Mouse (Mus musculus): ENCODE results near the gene 4930578C19Rik. TPM values are rescaled to one million over a fixed set of nuclear protein-coding genes. Genes with fewer than 3 reads are reported as not detected.
A peak's percentile ranks its signal among the peaks of the same experiment; 100 is the strongest.

4930578C19Rik gene
- polyA plus RNA-seq (2014; fragmentation: Nextera tagmentation; extraction: Ambion mirVana): 0.67 and 0.90 TPM in 2 replicates

GRCm38 (mm10) chrX:18461198-18461601 lies at the start of gene 4930578C19Rik:
TSS of gene 4930578C19Rik (minus strand) at chrX:18461397.
- Histone ChIP-seq H3K36me3 (replicated peaks; ENCODE audit: control insufficient read depth, insufficient read depth) (no peaks in the 10 kb centered on the region), H3K4me1 (replicated peaks; ENCODE audit: control insufficient read depth, insufficient read depth, low read length) (no peaks in the 10 kb centered on the region), H3K4me2 (replicated peaks) (no peak within 1 kb of the TSS), H3K27ac (no peak within 1 kb of the TSS), H3K9ac (no peak within 1 kb of the TSS), H3K4me3 (replicated peaks; ENCODE audit: low read length) (no peak within 1 kb of the TSS), H3K27me3 (ENCODE audit: control insufficient read depth, insufficient read depth, low read length) (no peaks in the 10 kb centered on the region), H3K9me3 (ENCODE audit: control insufficient read depth, low read length) (no peaks in the 10 kb centered on the region)
- ATAC-seq (ENCODE audit: low FRiP score) (no peak), DNase-seq (ENCODE audit: low spot score) (no peak)
- 79% methylated on average over 8 of the region's 8 CpGs for WGBS

DNA sequence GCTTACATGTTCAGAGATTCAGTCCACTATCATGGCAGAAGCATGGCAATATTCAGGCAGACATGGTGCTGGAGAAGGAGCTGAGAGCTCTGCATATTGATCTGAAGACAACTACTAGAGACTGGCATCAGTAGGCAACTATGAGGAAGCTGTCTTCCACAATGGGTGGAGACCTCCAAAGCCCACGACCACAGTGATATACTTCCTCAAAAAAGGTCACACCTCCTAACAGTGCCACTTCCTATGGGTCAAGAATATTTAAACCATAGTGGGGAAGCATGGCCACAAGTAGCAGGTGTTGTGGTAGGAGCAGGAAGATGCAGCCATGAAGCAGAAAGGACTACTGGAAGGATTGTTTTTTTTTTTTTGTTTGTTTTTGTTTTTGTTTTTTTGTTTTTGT lies 6.5 kb upstream of the 4930578C19Rik start:
- WGBS: 65% methylated on average over 1 of the region's 1 CpGs
- no peak overlapping the region for H3K4me2 ChIP-seq (replicated peaks)
- no peaks in the 10 kb centered on the region for H3K4me1 ChIP-seq (replicated peaks; ENCODE audit: control insufficient read depth, insufficient read depth, low read length)
- H3K4me3 ChIP-seq (replicated peaks; ENCODE audit: low read length): no peak overlapping the region
- ATAC-seq (ENCODE audit: low FRiP score): no peak
- H3K9ac ChIP-seq: no peak overlapping the region
- H3K27me3 ChIP-seq (ENCODE audit: control insufficient read depth, insufficient read depth, low read length): no peaks in the 10 kb centered on the region
- H3K36me3 ChIP-seq (replicated peaks; ENCODE audit: control insufficient read depth, insufficient read depth): no peaks in the 10 kb centered on the region
- no peak overlapping the region for H3K27ac ChIP-seq
- H3K9me3 ChIP-seq (ENCODE audit: control insufficient read depth, low read length): no peaks in the 10 kb centered on the region
- DNase-seq (ENCODE audit: low spot score): no peak

DNA sequence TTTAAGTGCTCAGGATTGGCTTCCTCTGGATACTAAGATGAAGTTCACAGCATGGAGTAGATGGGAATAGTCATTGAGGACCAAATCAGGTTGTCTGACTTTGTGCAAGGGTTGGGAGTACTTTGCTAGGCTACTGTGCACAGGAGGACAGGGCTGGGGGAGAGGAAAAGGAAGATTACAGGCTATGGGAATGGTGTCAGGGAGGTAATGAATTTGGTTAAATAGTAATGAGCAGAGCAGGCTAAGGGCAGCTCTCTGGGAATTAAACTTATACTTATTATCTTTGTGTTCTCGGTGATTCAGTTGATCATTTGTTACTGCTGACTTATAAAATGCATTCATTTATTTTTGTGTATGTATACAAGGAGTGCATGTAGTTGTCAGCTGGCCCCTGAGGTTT lies 1.7 kb upstream of the 4930578C19Rik start:
- H3K27me3 ChIP-seq (ENCODE audit: control insufficient read depth, insufficient read depth, low read length): no peaks in the 10 kb centered on the region
- no peaks in the 10 kb centered on the region for H3K9me3 ChIP-seq (ENCODE audit: control insufficient read depth, low read length)
- DNase-seq (ENCODE audit: low spot score) (no peak), ATAC-seq (ENCODE audit: low FRiP score) (no peak)
- no peak overlapping the region for H3K9ac ChIP-seq
- no peaks in the 10 kb centered on the region for H3K36me3 ChIP-seq (replicated peaks; ENCODE audit: control insufficient read depth, insufficient read depth)
- H3K4me1 ChIP-seq (replicated peaks; ENCODE audit: control insufficient read depth, insufficient read depth, low read length): no peaks in the 10 kb centered on the region
- no peak overlapping the region for H3K27ac ChIP-seq
- no peak overlapping the region for H3K4me2 ChIP-seq (replicated peaks)
- H3K4me3 ChIP-seq (replicated peaks; ENCODE audit: low read length): no peak overlapping the region
- WGBS: 93% methylated on average over 1 of the region's 1 CpGs

DNA sequence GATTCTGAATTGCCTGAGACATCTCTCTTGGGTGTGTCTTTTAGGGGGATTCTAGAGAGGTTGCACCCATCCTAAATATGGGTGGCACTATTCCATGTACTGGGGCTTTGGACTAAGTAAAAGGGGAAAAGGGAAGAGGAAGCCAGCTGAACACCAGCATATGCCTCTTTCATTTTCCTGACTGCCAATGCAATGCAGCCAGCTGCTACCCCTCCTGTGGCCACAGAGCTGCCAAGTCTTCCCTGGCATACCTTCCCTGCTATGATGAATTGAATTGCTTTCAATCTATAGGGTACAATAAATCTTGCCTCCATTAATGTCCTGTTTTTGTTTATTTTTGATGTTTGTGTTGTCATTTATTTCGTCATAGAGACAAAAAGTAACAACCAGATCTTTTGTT lies 9.6 kb downstream of the 4930578C19Rik start:
- H3K27me3 ChIP-seq (ENCODE audit: control insufficient read depth, insufficient read depth, low read length): no peaks in the 10 kb centered on the region
- DNase-seq (ENCODE audit: low spot score): no peak
- no peak overlapping the region for H3K4me2 ChIP-seq (replicated peaks)
- H3K36me3 ChIP-seq (replicated peaks; ENCODE audit: control insufficient read depth, insufficient read depth): no peaks in the 10 kb centered on the region
- H3K4me3 ChIP-seq (replicated peaks; ENCODE audit: low read length): no peak overlapping the region
- no peak for ATAC-seq (ENCODE audit: low FRiP score)
- WGBS: 52% methylated on average over 1 of the region's 1 CpGs
- no peaks in the 10 kb centered on the region for H3K9me3 ChIP-seq (ENCODE audit: control insufficient read depth, low read length)
- H3K27ac ChIP-seq: no peak overlapping the region
- no peaks in the 10 kb centered on the region for H3K4me1 ChIP-seq (replicated peaks; ENCODE audit: control insufficient read depth, insufficient read depth, low read length)
- no peak overlapping the region for H3K9ac ChIP-seq

- Histone ChIP-seq H3K27ac (no peak overlapping the region), H3K9me3 (ENCODE audit: control insufficient read depth, low read length) (no peaks in the 10 kb centered on the region), H3K27me3 (ENCODE audit: control insufficient read depth, insufficient read depth, low read length) (no peaks in the 10 kb centered on the region), H3K9ac (no peak overlapping the region), H3K36me3 (replicated peaks; ENCODE audit: control insufficient read depth, insufficient read depth) (no peaks in the 10 kb centered on the region), H3K4me1 (replicated peaks; ENCODE audit: control insufficient read depth, insufficient read depth, low read length) (no peaks in the 10 kb centered on the region), H3K4me2 (replicated peaks) (no peak overlapping the region), H3K4me3 (replicated peaks; ENCODE audit: low read length) (no peak overlapping the region)
- peak; percentile 80 for DNase-seq (ENCODE audit: low spot score)
- no peak; the same call in 1 of the 2 replicates for ATAC-seq (ENCODE audit: low FRiP score)
- 40% methylated on average over 5 of the region's 5 CpGs for WGBS
Measured at GRCm38 (mm10) chrX:18442066-18442465, 19.1 kb downstream of the 4930578C19Rik start.

DNA sequence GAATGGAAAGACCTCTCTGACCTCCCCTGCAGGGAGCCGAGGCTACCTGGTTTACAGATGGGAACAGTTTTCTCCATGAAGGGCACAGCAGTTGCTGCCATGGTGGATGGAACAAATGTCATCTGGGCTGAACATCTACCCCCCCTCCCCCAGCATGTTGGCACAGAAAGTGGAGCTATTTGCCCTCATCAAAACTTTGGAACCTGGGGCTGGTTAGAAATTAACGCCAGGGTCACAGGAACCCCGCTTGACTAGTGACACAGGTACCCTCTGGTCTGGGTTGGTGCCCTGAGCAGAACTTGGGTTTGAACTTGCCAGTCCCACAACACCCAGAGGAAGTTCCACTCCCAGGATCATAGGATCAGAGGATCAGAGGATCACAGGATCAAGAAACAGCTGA lies 35.7 kb downstream of the 4930578C19Rik start:
- no peak overlapping the region for H3K27ac ChIP-seq
- H3K4me2 ChIP-seq (replicated peaks): no peak overlapping the region
- no peaks in the 10 kb centered on the region for H3K9me3 ChIP-seq (ENCODE audit: control insufficient read depth, low read length)
- DNase-seq (ENCODE audit: low spot score) (no peak), ATAC-seq (ENCODE audit: low FRiP score) (no peak)
- no peak overlapping the region for H3K4me3 ChIP-seq (replicated peaks; ENCODE audit: low read length)
- no peaks in the 10 kb centered on the region for H3K4me1 ChIP-seq (replicated peaks; ENCODE audit: control insufficient read depth, insufficient read depth, low read length)
- no peaks in the 10 kb centered on the region for H3K27me3 ChIP-seq (ENCODE audit: control insufficient read depth, insufficient read depth, low read length)
- WGBS: 89% methylated on average over 3 of the region's 3 CpGs
- no peaks in the 10 kb centered on the region for H3K36me3 ChIP-seq (replicated peaks; ENCODE audit: control insufficient read depth, insufficient read depth)
- no peak overlapping the region for H3K9ac ChIP-seq

GRCm38 (mm10) chrX:18423206-18423605 lies 38.0 kb downstream of the 4930578C19Rik start:
- ATAC-seq (ENCODE audit: low FRiP score) (no peak), DNase-seq (ENCODE audit: low spot score) (no peak)
- WGBS: 98% methylated on average over 4 of the region's 4 CpGs
- Histone ChIP-seq H3K4me3 (replicated peaks; ENCODE audit: low read length) (no peak overlapping the region), H3K4me2 (replicated peaks) (no peak overlapping the region), H3K4me1 (replicated peaks; ENCODE audit: control insufficient read depth, insufficient read depth, low read length) (no peaks in the 10 kb centered on the region), H3K36me3 (replicated peaks; ENCODE audit: control insufficient read depth, insufficient read depth) (no peaks in the 10 kb centered on the region), H3K9ac (no peak overlapping the region), H3K27ac (no peak overlapping the region), H3K27me3 (ENCODE audit: control insufficient read depth, insufficient read depth, low read length) (no peaks in the 10 kb centered on the region), H3K9me3 (ENCODE audit: control insufficient read depth, low read length) (no peaks in the 10 kb centered on the region)

- no peak overlapping the region for H3K27ac ChIP-seq
- no peaks in the 10 kb centered on the region for H3K4me1 ChIP-seq (replicated peaks; ENCODE audit: control insufficient read depth, insufficient read depth, low read length)
- no peak overlapping the region for H3K4me2 ChIP-seq (replicated peaks)
- no peaks in the 10 kb centered on the region for H3K36me3 ChIP-seq (replicated peaks; ENCODE audit: control insufficient read depth, insufficient read depth)
- ATAC-seq (ENCODE audit: low FRiP score) (no peak), DNase-seq (ENCODE audit: low spot score) (no peak)
- H3K4me3 ChIP-seq (replicated peaks; ENCODE audit: low read length): no peak overlapping the region
- 91% methylated on average over 4 of the region's 4 CpGs for WGBS
- no peaks in the 10 kb centered on the region for H3K9me3 ChIP-seq (ENCODE audit: control insufficient read depth, low read length)
- H3K27me3 ChIP-seq (ENCODE audit: control insufficient read depth, insufficient read depth, low read length): no peaks in the 10 kb centered on the region
- no peak overlapping the region for H3K9ac ChIP-seq
Measured at GRCm38 (mm10) chrX:18420161-18420784, 40.9 kb downstream of the 4930578C19Rik start.

- Histone ChIP-seq H3K9ac (no peak overlapping the region), H3K27me3 (ENCODE audit: control insufficient read depth, insufficient read depth, low read length) (no peaks in the 10 kb centered on the region), H3K4me2 (replicated peaks) (no peak overlapping the region), H3K4me3 (replicated peaks; ENCODE audit: low read length) (no peak overlapping the region), H3K4me1 (replicated peaks; ENCODE audit: control insufficient read depth, insufficient read depth, low read length) (no peaks in the 10 kb centered on the region), H3K27ac (no peak overlapping the region), H3K9me3 (ENCODE audit: control insufficient read depth, low read length) (no peaks in the 10 kb centered on the region), H3K36me3 (replicated peaks; ENCODE audit: control insufficient read depth, insufficient read depth) (no peaks in the 10 kb centered on the region)
- DNase-seq (ENCODE audit: low spot score) (no peak), ATAC-seq (ENCODE audit: low FRiP score) (no peak)
- whole genome bisulfite sequencing: 66% methylated on average over 1 of the region's 1 CpGs
Measured at GRCm38 (mm10) chrX:18418977-18419376, 42.2 kb downstream of the 4930578C19Rik start.

- Histone ChIP-seq H3K27me3 (ENCODE audit: control insufficient read depth, insufficient read depth, low read length) (no peaks in the 10 kb centered on the region), H3K36me3 (replicated peaks; ENCODE audit: control insufficient read depth, insufficient read depth) (no peaks in the 10 kb centered on the region), H3K4me1 (replicated peaks; ENCODE audit: control insufficient read depth, insufficient read depth, low read length) (no peaks in the 10 kb centered on the region), H3K27ac (no peak overlapping the region), H3K9me3 (ENCODE audit: control insufficient read depth, low read length) (no peaks in the 10 kb centered on the region), H3K4me2 (replicated peaks) (no peak overlapping the region), H3K9ac (no peak overlapping the region), H3K4me3 (replicated peaks; ENCODE audit: low read length) (no peak overlapping the region)
- ATAC-seq (ENCODE audit: low FRiP score): no peak
- WGBS: 91% methylated on average over 2 of the region's 2 CpGs
- no peak for DNase-seq (ENCODE audit: low spot score)
Measured at GRCm38 (mm10) chrX:18414560-18414959, 46.6 kb downstream of the 4930578C19Rik start.

All from hindbrain, embryonic 14.5 days (tissue).